ENCODE assay signal across 9 mouse cellular contexts in genomic region chr16:18213689-18214088, GRCm38 (mm10). TPM values are rescaled to one million over a fixed set of nuclear protein-coding genes. Genes with fewer than 3 reads are reported as not detected.
DNase-seq lines count a peak whose midpoint lies in the region; ATAC-seq lines count a peak whose summit lies in the region.
"Had no signal": no experiment of that assay in that cellular context is flagged by ENCODE, and none has a peak within 500 bp of the region (broad histone marks: within the 10 kb centered on the region; RNA-seq: fewer than 3 reads in every experiment).

No protein-coding gene starts in this region.

- peaks cover 43% of the 10 kb centered on the region for H3K4me1 ChIP-seq in hindbrain, embryonic 15.5 days (replicated peaks)
- peaks cover 42% of the 10 kb centered on the region for H3K4me1 ChIP-seq in midbrain, embryonic 14.5 days (ENCODE audit: control insufficient read depth, insufficient read depth, low read length)

- peak overlapping the region; percentile 27 for H3K4me3 ChIP-seq in hindbrain, embryonic 15.5 days
- H3K4me3 ChIP-seq in midbrain, embryonic 14.5 days (replicated peaks; ENCODE audit: low read depth, low read length): peak overlapping the region; percentile 28
- H3K4me3 ChIP-seq: heart, embryonic 13.5 days had no signal

- H3K36me3 ChIP-seq in hindbrain, embryonic 15.5 days: no peaks in the 10 kb centered on the region
- H3K36me3 ChIP-seq in midbrain, embryonic 14.5 days (ENCODE audit: control insufficient read depth, insufficient read depth, low read length): no peaks in the 10 kb centered on the region
- H3K36me3 ChIP-seq: heart, embryonic 13.5 days had no signal

- H3K27me3 ChIP-seq in hindbrain, embryonic 15.5 days: no peaks in the 10 kb centered on the region
- no peaks in the 10 kb centered on the region for H3K27me3 ChIP-seq in midbrain, embryonic 14.5 days (ENCODE audit: control insufficient read depth, insufficient read depth, low read length)

- H3K9me3 ChIP-seq in hindbrain, embryonic 15.5 days: no peaks in the 10 kb centered on the region
- H3K9me3 ChIP-seq in midbrain, embryonic 14.5 days (ENCODE audit: control insufficient read depth, low read length): no peaks in the 10 kb centered on the region
- H3K9me3 ChIP-seq: heart, embryonic 13.5 days had no signal

- H3K9ac ChIP-seq in hindbrain, embryonic 15.5 days: peak overlapping the region; percentile 16; the same call in 1 of the 2 replicates
- H3K9ac ChIP-seq in midbrain, embryonic 14.5 days (replicated peaks; ENCODE audit: low read length): peak overlapping the region; percentile 54

- H3K4me2 ChIP-seq in hindbrain, embryonic 15.5 days: peak overlapping the region; percentile 50
- H3K4me2 ChIP-seq in midbrain, embryonic 14.5 days (ENCODE audit: low read length): peak overlapping the region; percentile 64
- H3K4me2 ChIP-seq: heart, embryonic 13.5 days had no signal

- peak; percentile 80 for DNase-seq in MN1 (ENCODE audit: low spot score)
- peak; percentile 66 for DNase-seq in embryo, embryonic 11.5 days (ENCODE audit: low read depth, low spot score)
- peak; percentile 97 for DNase-seq in midbrain, embryonic 14.5 days
- no peak for DNase-seq in spleen, postnatal 14 days (ENCODE audit: low spot score in 2 of 2)
- no peak for DNase-seq in urinary bladder, postnatal 10 days (ENCODE audit: low spot score)
- DNase-seq in cerebellum, adult 18-20 months: no peak
- no peak for DNase-seq in kidney, postnatal 10 days

- peak overlapping the region; percentile 82 for H3K27ac ChIP-seq in hindbrain, embryonic 15.5 days (replicated peaks)
- H3K27ac ChIP-seq in midbrain, embryonic 14.5 days (replicated peaks; ENCODE audit: low read depth, low read length): peak overlapping the region; percentile 96

- ATAC-seq in hindbrain, embryonic 15.5 days (ENCODE audit: low FRiP score, low read depth): peak; percentile 89
- ATAC-seq in midbrain, embryonic 14.5 days (ENCODE audit: low FRiP score, low TSS enrichment): peak; percentile 91

- WGBS in hindbrain, embryonic 15.5 days: 6% methylated on average over 6 of the region's 6 CpGs
- WGBS in midbrain, embryonic 14.5 days: 2% methylated on average over 6 of the region's 6 CpGs

RNA-seq across cellular contexts. Expression of gene Ccdc188, which starts 4.0 kb away (rescaled TPM):
- polyA plus RNA-seq in hindbrain, embryonic 15.5 days (2015; fragmentation: Nextera tagmentation; extraction: Ambion mirVana): not detected in 2 replicates
- not detected in 2 replicates for polyA plus RNA-seq in midbrain, embryonic 14.5 days (2014; fragmentation: Nextera tagmentation; extraction: Ambion mirVana)
- polyA plus RNA-seq: heart, embryonic 13.5 days had no signal

RNA-seq across cellular contexts. Expression of gene Zdhhc8, which starts 21.2 kb away (rescaled TPM):
- 16.3 and 19.7 TPM in 2 replicates for polyA plus RNA-seq in hindbrain, embryonic 15.5 days (2015; fragmentation: Nextera tagmentation; extraction: Ambion mirVana)
- polyA plus RNA-seq in midbrain, embryonic 14.5 days (2014; fragmentation: Nextera tagmentation; extraction: Ambion mirVana): 13.8 and 13.9 TPM in 2 replicates

RNA-seq across cellular contexts. Expression of gene Trmt2a, which starts 34.8 kb away (rescaled TPM):
- polyA plus RNA-seq in hindbrain, embryonic 15.5 days (2015; fragmentation: Nextera tagmentation; extraction: Ambion mirVana): 94.7 and 98.9 TPM in 2 replicates
- 80.2 and 81.3 TPM in 2 replicates for polyA plus RNA-seq in midbrain, embryonic 14.5 days (2014; fragmentation: Nextera tagmentation; extraction: Ambion mirVana)

RNA-seq across cellular contexts. Expression of gene Ranbp1, which starts 34.8 kb away (rescaled TPM):
- 373 and 402 TPM in 2 replicates for polyA plus RNA-seq in hindbrain, embryonic 15.5 days (2015; fragmentation: Nextera tagmentation; extraction: Ambion mirVana)
- polyA plus RNA-seq in midbrain, embryonic 14.5 days (2014; fragmentation: Nextera tagmentation; extraction: Ambion mirVana): 451 and 457 TPM in 2 replicates

RNA-seq across cellular contexts. Expression of gene Gm49776, which starts 44.4 kb away (rescaled TPM):
- 2.2 and 6.0 TPM in 2 replicates for polyA plus RNA-seq in hindbrain, embryonic 15.5 days (2015; fragmentation: Nextera tagmentation; extraction: Ambion mirVana)
- 0.86 and 3.3 TPM in 2 replicates for polyA plus RNA-seq in midbrain, embryonic 14.5 days (2014; fragmentation: Nextera tagmentation; extraction: Ambion mirVana)

Comparison
In these comparisons a context has a peak if more than half of its experiments do, and no peak if none do; other contexts are left out.
1. DNase-seq: peak in MN1 (single experiment), embryo, embryonic 11.5 days (single experiment) and midbrain, embryonic 14.5 days (single experiment); none in spleen, postnatal 14 days (0 of 2), urinary bladder, postnatal 10 days (single experiment), cerebellum, adult 18-20 months (0 of 2) and kidney, postnatal 10 days (single experiment).